Mouse (Mus musculus) layer of hippocampus, adult 9-11 months (tissue): ENCODE measurements around the gene Wrnip1.
A peak's percentile ranks its signal among the peaks of the same experiment; 100 is the strongest.
"Not testable (repeated sequence)": the region's sequence is repeated elsewhere in the genome, so short reads cannot be mapped to it uniquely, and the experiment has no call there.

Experiments used
- DNase-seq: peaks from one replicate; pipeline ENCODE4 v3.0.0; 2022

Gene Wrnip1

GRCm38 (mm10) chr13:32853073-32853472 lies 51.2 kb downstream of the Wrnip1 start:
- no peak for DNase-seq

DNA sequence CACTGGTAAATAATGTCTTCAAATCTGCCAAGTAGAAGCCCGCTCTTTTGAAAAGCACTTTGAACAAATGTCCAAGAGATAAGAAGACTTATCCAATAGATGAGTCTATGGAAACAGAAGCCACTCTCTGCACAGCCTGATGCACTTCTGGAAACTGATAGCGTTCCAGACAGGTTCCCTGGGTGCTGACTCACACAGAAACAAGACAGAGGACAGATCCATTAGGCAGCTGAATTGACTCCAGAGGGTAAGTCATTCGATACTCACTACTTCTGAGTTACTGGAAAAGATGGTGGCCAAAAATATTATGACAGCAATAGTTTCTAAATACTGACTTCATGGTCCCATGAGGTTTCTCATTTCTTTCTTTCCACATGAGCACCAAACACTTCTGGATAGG lies 59.0 kb downstream of the Wrnip1 start:
- DNase-seq, result no peak

GRCm38 (mm10) chr13:32863456-32863855 lies 61.6 kb downstream of the Wrnip1 start:
- no peak for DNase-seq

DNA sequence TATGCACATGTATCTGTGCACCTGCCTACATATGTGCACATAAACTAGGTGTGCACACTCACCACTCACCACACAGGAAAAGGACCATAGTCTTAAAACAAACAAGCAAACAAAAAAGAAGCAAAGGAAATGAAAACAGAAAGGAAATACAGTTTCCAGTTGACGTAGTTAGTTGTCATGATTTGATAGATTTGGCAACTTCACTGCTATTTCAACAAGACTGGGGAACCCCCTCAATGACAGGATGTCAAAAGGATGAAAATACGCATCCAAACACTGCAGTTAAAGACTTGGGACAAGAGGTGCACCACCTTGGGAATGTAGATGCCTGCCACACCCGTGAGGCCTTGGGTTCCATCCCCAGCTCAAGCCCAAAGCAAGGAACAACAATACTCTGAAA lies 62.7 kb downstream of the Wrnip1 start:
- DNase-seq, result not testable (repeated sequence)

DNA sequence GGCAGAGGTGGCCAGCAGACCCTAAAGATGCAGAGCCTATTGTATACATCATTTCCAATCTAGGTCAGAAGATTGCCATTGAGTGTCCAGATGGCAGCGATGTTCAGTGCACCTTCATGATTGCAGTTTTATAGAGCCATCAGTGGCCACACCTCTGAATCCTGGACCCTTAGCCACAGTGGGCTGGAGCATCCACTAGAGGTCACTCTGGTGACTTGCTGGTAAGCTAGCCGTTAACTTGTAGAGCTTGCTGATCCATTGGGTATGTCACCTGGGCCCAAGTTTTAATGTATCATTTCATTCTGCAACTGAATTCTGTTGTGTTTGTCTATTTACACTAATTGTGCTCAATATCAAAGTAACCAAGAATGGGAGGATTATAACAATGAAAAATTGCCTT lies 63.8 kb downstream of the Wrnip1 start:
- no peak for DNase-seq

- peak; percentile 40 for DNase-seq
These were observed 64.6 kb downstream of the Wrnip1 start for GRCm38 (mm10) chr13:32866484-32866883.

DNA sequence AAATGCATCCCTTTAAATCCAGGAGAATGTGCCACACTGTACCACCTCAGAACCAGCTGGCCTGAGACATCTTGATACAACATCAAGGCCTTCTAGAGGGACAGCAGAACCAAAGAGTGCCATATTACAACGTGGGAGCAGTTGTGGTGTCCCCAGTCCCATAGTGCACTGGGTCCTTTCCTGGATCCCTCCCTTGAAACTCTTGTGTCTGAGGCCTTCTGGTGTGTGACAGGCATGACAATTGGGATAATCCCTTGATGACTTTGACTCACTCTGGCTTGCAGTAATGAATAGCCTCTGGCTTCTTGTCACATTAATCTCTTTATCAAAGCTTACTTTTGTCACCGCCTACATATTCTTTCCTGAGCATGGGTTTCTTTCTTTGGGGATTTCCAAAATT lies 65.2 kb downstream of the Wrnip1 start:
- no peak for DNase-seq

DNA sequence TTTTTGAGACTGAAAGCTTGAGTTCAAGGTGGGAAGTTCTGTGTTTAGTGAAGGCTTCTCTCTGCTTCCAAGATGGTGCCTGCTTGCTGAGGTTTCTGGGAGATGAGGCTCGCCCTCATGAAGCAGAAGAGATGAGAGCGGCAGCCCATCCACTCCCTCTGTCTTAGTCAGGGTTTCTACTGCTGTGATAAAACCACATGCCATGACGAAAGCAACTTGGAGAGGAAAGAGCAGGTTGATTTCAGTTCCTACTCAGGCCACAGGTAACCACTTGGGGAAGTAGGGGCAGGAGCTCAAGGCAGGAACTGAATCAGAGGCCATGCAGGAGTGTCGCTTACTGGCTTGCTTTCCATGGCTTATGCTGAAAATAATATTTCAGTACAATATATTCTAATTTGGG lies 66.4 kb downstream of the Wrnip1 start:
- DNase-seq, result not testable (repeated sequence)

- DNase-seq, result no peak
These were observed 67.0 kb downstream of the Wrnip1 start for GRCm38 (mm10) chr13:32868843-32869242.
